Mouse (Mus musculus) cortical plate, adult 2 months (tissue): Measurements from ENCODE around the gene Csnk2b. TPM values are rescaled to one million over a fixed set of nuclear protein-coding genes. Genes with fewer than 3 reads are reported as not detected.

ENCODE experiments used
- H3K27ac ChIP-seq: fragments of 200-500 bp; 2 replicates; pipeline ENCODE4 v1.5.1; 2012; ENCODE audit warnings: low read length, control low read depth, inconsistent platforms; ENCODE audit not compliant: insufficient read depth
- H3K4me1 ChIP-seq: fragments of 200-500 bp; 2 replicates; pipeline ENCODE4 v1.6.1; 2011; ENCODE audit warnings: low read length; ENCODE audit not compliant: control insufficient read depth, insufficient read depth
- H3K4me3 ChIP-seq: fragments of 200-500 bp; 2 replicates; pipeline ENCODE4 v1.5.1; 2011; ENCODE audit warnings: mild to moderate bottlenecking, low read length, control low read depth; ENCODE audit not compliant: insufficient read depth
- CTCF ChIP-seq: fragments of 200-500 bp; IDR thresholded peaks from 2 replicates; pipeline ENCODE4 v1.5.1; 2011; ENCODE audit warnings: mild to moderate bottlenecking, control low read depth, low read length; ENCODE audit not compliant: insufficient read depth; ENCODE audit errors: extremely low read depth
- POLR2A ChIP-seq: fragments of 200-500 bp; IDR thresholded peaks from 2 replicates; pipeline ENCODE4 v1.6.1; 2011; ENCODE audit warnings: mild to moderate bottlenecking, low read length, control low read depth; ENCODE audit not compliant: insufficient read depth; ENCODE audit errors: extremely low read depth
- polyA plus RNA-seq: library from polyadenylated mRNA; depleted of rRNA; stranded (reverse); fragments of >200 nt; gene quantifications from 2 replicates; pipeline ENCODE4 v1.2.3, GENCODE M21; 2012; rRNA removed

The Csnk2b gene
- polyA plus RNA-seq, 1 experiment, result 191 TPM

- H3K27ac ChIP-seq, result no peak overlapping the region
- no peaks in the 10 kb centered on the region for H3K4me1 ChIP-seq
- TF ChIP-seq CTCF (0 out of 2 replicates have a peak, but pooled peaks have one; percentile 10), POLR2A (no peak)
- no peak overlapping the region for H3K4me3 ChIP-seq
Observed at GRCm38 (mm10) chr17:35070556-35071229, 51.2 kb downstream of the Csnk2b start.

GRCm38 (mm10) chr17:35068213-35068914 is 53.5 kb downstream of the Csnk2b start:
- H3K27ac ChIP-seq, result no peak overlapping the region
- no peak overlapping the region for H3K4me3 ChIP-seq
- H3K4me1 ChIP-seq, result no peaks in the 10 kb centered on the region
- TF ChIP-seq POLR2A (no peak), CTCF (no peak)

Other genes starting within 250 kb of the Csnk2b start
- 4.8 and 4.9 TPM in 2 replicates for gene Zbtb12, start 242.6 kb downstream of the Csnk2b start, polyA plus RNA-seq
- gene Gm20547, start 240.0 kb downstream of the Csnk2b start, polyA plus RNA-seq, result 0.04 and 0.13 TPM in 2 replicates
- 3.2 and 3.4 TPM in 2 replicates for gene C2, start 223.8 kb downstream of the Csnk2b start, polyA plus RNA-seq
- 247 and 264 TPM in 2 replicates for gene Ehmt2, start 223.6 kb downstream of the Csnk2b start, polyA plus RNA-seq
- 0.46 and 0.49 TPM in 2 replicates for gene Slc44a4, start 207.6 kb downstream of the Csnk2b start, polyA plus RNA-seq
- gene Neu1, start 190.8 kb downstream of the Csnk2b start, polyA plus RNA-seq, result 49.4 and 50.5 TPM in 2 replicates
- 8.4 and 11.6 TPM in 2 replicates for gene Hspa1b, start 162.8 kb downstream of the Csnk2b start, polyA plus RNA-seq
- not detected in 2 replicates for gene Gm20481, start 152.1 kb downstream of the Csnk2b start, polyA plus RNA-seq
- gene Hspa1a, start 149.9 kb downstream of the Csnk2b start, polyA plus RNA-seq, result 12.0 and 14.0 TPM in 2 replicates
- 0.50 and 0.59 TPM in 2 replicates for gene Hspa1l, start 149.3 kb downstream of the Csnk2b start, polyA plus RNA-seq
- gene Lsm2, start 140.2 kb downstream of the Csnk2b start, polyA plus RNA-seq, result 36.9 and 37.2 TPM in 2 replicates
- gene Vars, start 121.1 kb downstream of the Csnk2b start, polyA plus RNA-seq, result 43.7 and 46.6 TPM in 2 replicates
- gene Vwa7, start 105.5 kb downstream of the Csnk2b start, polyA plus RNA-seq, result 0.29 and 0.36 TPM in 2 replicates
- 0.94 and 0.96 TPM in 2 replicates for gene Sapcd1, start 94.0 kb downstream of the Csnk2b start, polyA plus RNA-seq
- 0.58 and 0.72 TPM in 2 replicates for gene Msh5, start 75.3 kb downstream of the Csnk2b start, polyA plus RNA-seq
- gene Clic1, start 72.1 kb downstream of the Csnk2b start, polyA plus RNA-seq, result 18.4 and 18.7 TPM in 2 replicates
- 25.1 and 26.8 TPM in 2 replicates for gene Ddah2, start 63.0 kb downstream of the Csnk2b start, polyA plus RNA-seq
- not detected in 2 replicates for gene Ly6g6c, start 56.7 kb downstream of the Csnk2b start, polyA plus RNA-seq
- not detected in 2 replicates for gene Mpig6b, start 55.9 kb downstream of the Csnk2b start, polyA plus RNA-seq
- gene Ly6g6e, start 45.2 kb downstream of the Csnk2b start, polyA plus RNA-seq, result 4.8 and 5.5 TPM in 2 replicates
- gene Ly6g6d, start 44.0 kb downstream of the Csnk2b start, polyA plus RNA-seq, result 1.8 and 3.6 TPM in 2 replicates
- gene Ly6g6f, start 36.4 kb downstream of the Csnk2b start, polyA plus RNA-seq, result 0.44 and 1.1 TPM in 2 replicates
- 147 and 159 TPM in 2 replicates for gene Abhd16a, start 32.8 kb downstream of the Csnk2b start, polyA plus RNA-seq
- gene Ly6g5c, start 13.8 kb downstream of the Csnk2b start, polyA plus RNA-seq, result not detected in 2 replicates
- 0.91 and 1.3 TPM in 2 replicates for gene Ly6g5b, start 6.6 kb downstream of the Csnk2b start, polyA plus RNA-seq
- 20.4 and 21.0 TPM in 2 replicates for gene Gpank1, start 598 bp downstream of the Csnk2b start, polyA plus RNA-seq
- gene D17H6S53E, start 4.3 kb upstream of the Csnk2b start, polyA plus RNA-seq, result 9.6 and 10.3 TPM in 2 replicates
- 0.13 TPM in 2 replicates for gene Apom, start 10.0 kb upstream of the Csnk2b start, polyA plus RNA-seq
- 194 and 212 TPM in 2 replicates for gene Bag6, start 13.1 kb upstream of the Csnk2b start, polyA plus RNA-seq
- gene Prrc2a, start 42.8 kb upstream of the Csnk2b start, polyA plus RNA-seq, result 269 and 273 TPM in 2 replicates
- 13.0 and 13.2 TPM in 2 replicates for gene Aif1, start 54.0 kb upstream of the Csnk2b start, polyA plus RNA-seq
- gene Lst1, start 66.4 kb upstream of the Csnk2b start, polyA plus RNA-seq, result 18.9 and 20.2 TPM in 2 replicates
- 0.71 and 1.5 TPM in 2 replicates for gene Ltb, start 72.4 kb upstream of the Csnk2b start, polyA plus RNA-seq
- gene Tnf, start 80.0 kb upstream of the Csnk2b start, polyA plus RNA-seq, result 0.06 and 0.11 TPM in 2 replicates
- 0.19 and 0.32 TPM in 2 replicates for gene Lta, start 83.3 kb upstream of the Csnk2b start, polyA plus RNA-seq
- gene Gm16181, start 98.8 kb upstream of the Csnk2b start, polyA plus RNA-seq, result not detected in 2 replicates
- gene Atp6v1g2, start 111.6 kb upstream of the Csnk2b start, polyA plus RNA-seq, result 765 and 777 TPM in 2 replicates
- gene Nfkbil1, start 113.7 kb upstream of the Csnk2b start, polyA plus RNA-seq, result 12.2 and 13.8 TPM in 2 replicates
- gene Ddx39b, start 119.7 kb upstream of the Csnk2b start, polyA plus RNA-seq, result 382 and 400 TPM in 2 replicates
- 64.1 and 72.6 TPM in 2 replicates for gene H2-D1, start 140.7 kb upstream of the Csnk2b start, polyA plus RNA-seq
- gene H2-Q1, start 198.4 kb upstream of the Csnk2b start, polyA plus RNA-seq, result 0.68 and 0.88 TPM in 2 replicates
- 0.57 and 0.96 TPM in 2 replicates for gene H2-Q2, start 220.2 kb upstream of the Csnk2b start, polyA plus RNA-seq